Mouse (Mus musculus): ENCODE results near the gene 6430550D23Rik. TPM values are rescaled to one million over a fixed set of nuclear protein-coding genes. Genes with fewer than 3 reads are reported as not detected.

6430550D23Rik gene
- polyA plus RNA-seq, 1 experiment = 1.4 TPM

Other genes starting within 250 kb of the 6430550D23Rik start
- 0.33 and 1.7 TPM in 2 replicates for gene Mmp24, start 232.6 kb downstream of the 6430550D23Rik start, polyA plus RNA-seq (2012; rRNA removed)
- gene BC029722, start 188.6 kb downstream of the 6430550D23Rik start, polyA plus RNA-seq (2012; rRNA removed) = 19.0 and 22.9 TPM in 2 replicates
- gene Eif6, start 181.1 kb downstream of the 6430550D23Rik start, polyA plus RNA-seq (2012; rRNA removed) = 288 and 346 TPM in 2 replicates
- gene Fam83c, start 173.1 kb downstream of the 6430550D23Rik start, polyA plus RNA-seq (2012; rRNA removed) = 0.97 and 1.7 TPM in 2 replicates
- 26.7 and 31.3 TPM in 2 replicates for gene Uqcc1, start 77.7 kb downstream of the 6430550D23Rik start, polyA plus RNA-seq (2012; rRNA removed)
- gene Gm15557, start 67.2 kb downstream of the 6430550D23Rik start, polyA plus RNA-seq (2012; rRNA removed) = not detected in 2 replicates
- 0.10 and 0.15 TPM in 2 replicates for gene Gdf5, start 62.6 kb downstream of the 6430550D23Rik start, polyA plus RNA-seq (2012; rRNA removed)
- 4.7 and 8.2 TPM in 2 replicates for gene Cep250, start 51.5 kb downstream of the 6430550D23Rik start, polyA plus RNA-seq (2012; rRNA removed)
- gene Ergic3, start 68 bp upstream of the 6430550D23Rik start, polyA plus RNA-seq (2012; rRNA removed) = 291 and 343 TPM in 2 replicates
- 0.06 and 0.45 TPM in 2 replicates for gene Fer1l4, start 45.0 kb upstream of the 6430550D23Rik start, polyA plus RNA-seq (2012; rRNA removed)
- gene Spag4, start 57.2 kb upstream of the 6430550D23Rik start, polyA plus RNA-seq (2012; rRNA removed) = 0.47 and 0.86 TPM in 2 replicates
- 28.4 and 52.4 TPM in 2 replicates for gene Cpne1, start 104.0 kb upstream of the 6430550D23Rik start, polyA plus RNA-seq (2012; rRNA removed)
- 3.9 and 8.1 TPM in 2 replicates for gene Rbm12, start 104.0 kb upstream of the 6430550D23Rik start, polyA plus RNA-seq (2012; rRNA removed)
- gene Gm28036, start 119.1 kb upstream of the 6430550D23Rik start, polyA plus RNA-seq (2012; rRNA removed) = 1.1 and 3.1 TPM in 2 replicates
- gene Romo1, start 136.1 kb upstream of the 6430550D23Rik start, polyA plus RNA-seq (2012; rRNA removed) = 172 and 173 TPM in 2 replicates
- 34.1 and 48.5 TPM in 2 replicates for gene Nfs1, start 136.2 kb upstream of the 6430550D23Rik start, polyA plus RNA-seq (2012; rRNA removed)
- gene Rbm39, start 172.3 kb upstream of the 6430550D23Rik start, polyA plus RNA-seq (2012; rRNA removed) = 26.0 and 35.1 TPM in 2 replicates
- 5.9 and 7.7 TPM in 2 replicates for gene Phf20, start 188.5 kb upstream of the 6430550D23Rik start, polyA plus RNA-seq (2012; rRNA removed)

All from large intestine, adult 2 months (tissue).